Mouse (Mus musculus): ENCODE data around the gene Myl9. TPM values are rescaled to one million over a fixed set of nuclear protein-coding genes. Genes with fewer than 3 reads are reported as not detected.
"Not testable (repeated sequence)": the region's sequence is repeated elsewhere in the genome, so short reads cannot be mapped to it uniquely, and the experiment has no call there.

The Myl9 gene
- polyA plus RNA-seq, 1 experiment, result 442 TPM

DNA sequence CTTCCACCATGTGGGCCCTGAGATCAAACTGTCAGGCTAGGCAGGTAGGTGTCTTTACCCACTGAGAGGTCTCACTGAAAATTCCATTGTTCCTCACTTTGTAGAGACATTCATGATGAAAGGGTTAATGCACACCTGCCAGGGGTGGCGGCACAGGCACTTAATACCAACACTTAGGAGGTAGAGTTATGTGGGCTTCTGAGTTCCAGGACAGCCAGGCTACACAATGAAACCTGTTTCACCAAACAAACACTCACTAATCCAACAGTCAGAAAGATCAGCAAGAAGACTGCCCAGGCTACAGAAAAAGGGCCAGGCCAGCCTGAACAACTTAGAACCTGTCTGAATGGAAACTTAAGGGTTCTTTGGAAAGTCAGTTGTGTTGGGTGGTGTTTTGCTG lies 40.9 kb downstream of the Myl9 start:
- Histone ChIP-seq H3K36me3 (ENCODE audit: control insufficient read depth, insufficient read depth) (no peaks in the 10 kb centered on the region), H3K4me2 (ENCODE audit: low read depth) (no peak overlapping the region), H3K27me3 (ENCODE audit: control insufficient read depth, insufficient read depth, insufficient read length) (peaks cover 21% of the 10 kb centered on the region), H3K4me3 (no peak overlapping the region), H3K79me2 (ENCODE audit: control insufficient read depth, insufficient read depth) (no peaks in the 10 kb centered on the region), H3ac (ENCODE audit: control insufficient read depth, insufficient read length) (no peak overlapping the region)
- no peak for TF ChIP-seq TCF3 (IDR thresholded peaks at IDR 0.05; ENCODE audit: insufficient read length, low read depth)

DNA sequence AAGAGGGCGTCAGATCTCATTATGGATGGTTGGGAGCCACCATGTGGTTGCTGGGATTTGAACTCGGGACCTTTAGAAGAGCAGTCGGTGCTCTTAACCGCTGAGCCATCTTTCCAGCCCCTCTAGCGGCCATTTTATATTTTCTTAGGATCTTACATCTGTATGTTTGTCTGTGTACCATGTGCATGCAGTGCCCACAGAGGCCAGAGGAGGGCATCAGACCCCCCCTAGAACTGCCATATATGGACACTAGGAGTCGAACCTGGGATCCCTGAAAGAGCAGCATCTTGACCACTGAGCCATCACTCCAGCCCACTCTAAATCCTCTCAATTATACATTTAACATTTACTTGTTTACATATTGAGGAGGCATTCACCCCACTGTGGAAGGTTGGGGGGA lies 49.9 kb downstream of the Myl9 start:
- not testable (repeated sequence) for H3K27me3 ChIP-seq (ENCODE audit: control insufficient read depth, insufficient read depth, insufficient read length); H3K4me3 ChIP-seq; H3ac ChIP-seq (ENCODE audit: control insufficient read depth, insufficient read length); H3K36me3 ChIP-seq (ENCODE audit: control insufficient read depth, insufficient read depth); H3K4me2 ChIP-seq (ENCODE audit: low read depth); H3K79me2 ChIP-seq (ENCODE audit: control insufficient read depth, insufficient read depth)

Other genes with a start within 250 kb of the Myl9 start
- 22.4 TPM for gene Aar2, start 227.8 kb upstream of the Myl9 start, polyA plus RNA-seq (2012; fragmentation: generic; extraction: Trizol)
- 176 TPM for gene Dlgap4, start 161.7 kb upstream of the Myl9 start, polyA plus RNA-seq (2012; fragmentation: generic; extraction: Trizol)
- gene Tgif2, start 64.6 kb downstream of the Myl9 start, polyA plus RNA-seq (2012; fragmentation: generic; extraction: Trizol), result 11.2 TPM
- gene 4930518I15Rik, start 82.5 kb downstream of the Myl9 start, polyA plus RNA-seq (2012; fragmentation: generic; extraction: Trizol), result 0.26 TPM
- gene Rab5if, start 87.7 kb downstream of the Myl9 start, polyA plus RNA-seq (2012; fragmentation: generic; extraction: Trizol), result 191 TPM
- gene Sla2, start 111.8 kb downstream of the Myl9 start, polyA plus RNA-seq (2012; fragmentation: generic; extraction: Trizol), result 0.18 TPM
- gene Ndrg3, start 216.6 kb downstream of the Myl9 start, polyA plus RNA-seq (2012; fragmentation: generic; extraction: Trizol), result 34.0 TPM
- 4.8 TPM for gene Dsn1, start 231.7 kb downstream of the Myl9 start, polyA plus RNA-seq (2012; fragmentation: generic; extraction: Trizol)